Comparison of ENCODE assay signal across 10 mouse cellular contexts in genomic region chr2:11391725-11392124, GRCm38 (mm10).
DNase-seq lines count a peak whose midpoint lies in the region; ATAC-seq and TF ChIP-seq lines count a peak whose summit lies in the region.
"Had no signal": no experiment of that assay in that cellular context is flagged by ENCODE, and none has a peak within 500 bp of the region (broad histone marks: within the 10 kb centered on the region; RNA-seq: fewer than 3 reads in every experiment).

No protein-coding gene starts in this region.

- 21% methylated on average over 6 of the region's 6 CpGs for WGBS in embryonic facial prominence, embryonic 11.5 days
- WGBS in hindbrain, embryonic 14.5 days = 7% methylated on average over 6 of the region's 6 CpGs
- 5% methylated on average over 6 of the region's 6 CpGs for WGBS in midbrain, embryonic 13.5 days
- 75% methylated on average over 6 of the region's 6 CpGs for WGBS in lung, postnatal 0 days

- no peak overlapping the region for H3K4me3 ChIP-seq in embryonic facial prominence, embryonic 11.5 days (ENCODE audit: low read depth, low read length)
- H3K4me3 ChIP-seq in hindbrain, embryonic 14.5 days (replicated peaks; ENCODE audit: low read length) = no peak overlapping the region
- no peak overlapping the region for H3K4me3 ChIP-seq in midbrain, embryonic 13.5 days (replicated peaks)
- H3K4me3 ChIP-seq in lung, postnatal 0 days (ENCODE audit: low read depth, low read length) = no peak overlapping the region

- no peaks in the 10 kb centered on the region for H3K36me3 ChIP-seq in embryonic facial prominence, embryonic 11.5 days (replicated peaks; ENCODE audit: control insufficient read depth, insufficient read depth, low read depth, low read length)
- H3K36me3 ChIP-seq in hindbrain, embryonic 14.5 days (replicated peaks; ENCODE audit: control insufficient read depth, insufficient read depth) = no peaks in the 10 kb centered on the region
- no peaks in the 10 kb centered on the region for H3K36me3 ChIP-seq in midbrain, embryonic 13.5 days
- no peaks in the 10 kb centered on the region for H3K36me3 ChIP-seq in lung, postnatal 0 days (ENCODE audit: insufficient read depth, low read length)

- H3K4me2 ChIP-seq in embryonic facial prominence, embryonic 11.5 days (ENCODE audit: low read depth, low read length) = no peak overlapping the region
- H3K4me2 ChIP-seq in hindbrain, embryonic 14.5 days (replicated peaks) = no peak overlapping the region
- no peak overlapping the region for H3K4me2 ChIP-seq in midbrain, embryonic 13.5 days (replicated peaks)
- no peak overlapping the region for H3K4me2 ChIP-seq in lung, postnatal 0 days (replicated peaks; ENCODE audit: low read depth, low read length)

- no peaks in the 10 kb centered on the region for H3K27me3 ChIP-seq in embryonic facial prominence, embryonic 11.5 days (ENCODE audit: control insufficient read depth, insufficient read depth, low read length)
- no peaks in the 10 kb centered on the region for H3K27me3 ChIP-seq in hindbrain, embryonic 14.5 days (ENCODE audit: control insufficient read depth, insufficient read depth, low read length)
- H3K27me3 ChIP-seq in midbrain, embryonic 13.5 days = no peaks in the 10 kb centered on the region
- H3K27me3 ChIP-seq in lung, postnatal 0 days (replicated peaks; ENCODE audit: insufficient read depth, low read length) = no peaks in the 10 kb centered on the region

- H3K27ac ChIP-seq in embryonic facial prominence, embryonic 11.5 days (replicated peaks; ENCODE audit: low read depth, low read length) = no peak overlapping the region
- H3K27ac ChIP-seq in hindbrain, embryonic 14.5 days = no peak overlapping the region
- H3K27ac ChIP-seq in midbrain, embryonic 13.5 days = peak overlapping the region; percentile 35
- H3K27ac ChIP-seq in lung, postnatal 0 days (ENCODE audit: low read length) = no peak overlapping the region
- H3K27ac ChIP-seq: kidney, postnatal 0 days had no signal

- H3K9me3 ChIP-seq in embryonic facial prominence, embryonic 11.5 days (replicated peaks; ENCODE audit: control insufficient read depth, low read length) = no peaks in the 10 kb centered on the region
- no peaks in the 10 kb centered on the region for H3K9me3 ChIP-seq in hindbrain, embryonic 14.5 days (ENCODE audit: control insufficient read depth, low read length)
- no peaks in the 10 kb centered on the region for H3K9me3 ChIP-seq in midbrain, embryonic 13.5 days
- no peaks in the 10 kb centered on the region for H3K9me3 ChIP-seq in lung, postnatal 0 days (ENCODE audit: low read length)

- peak; percentile 77 for DNase-seq in embryo, embryonic 10 days (ENCODE audit: low spot score)
- DNase-seq in embryonic facial prominence, embryonic 11.5 days (ENCODE audit: low spot score) = peak; percentile 28
- DNase-seq in hindbrain, embryonic 14.5 days (ENCODE audit: low spot score) = peak; percentile 57
- DNase-seq in adrenal gland, postnatal 14 days = no peak
- DNase-seq in lung, postnatal 0 days (ENCODE audit: low spot score) = no peak
- no peak for DNase-seq in urinary bladder, postnatal 36 days (ENCODE audit: low spot score in 2 of 2)
- DNase-seq in adrenal gland, adult 18-20 months (ENCODE audit: low spot score in 2 of 2) = no peak
- DNase-seq: thymus, postnatal 25 days had no signal

- no peak for TF ChIP-seq CTCF in lung, postnatal 0 days (IDR thresholded peaks at IDR 0.05)

- H3K4me1 ChIP-seq in embryonic facial prominence, embryonic 11.5 days (ENCODE audit: control insufficient read depth, insufficient read depth, low read length) = no peaks in the 10 kb centered on the region
- H3K4me1 ChIP-seq in hindbrain, embryonic 14.5 days (replicated peaks; ENCODE audit: control insufficient read depth, insufficient read depth, low read length) = no peaks in the 10 kb centered on the region
- peaks cover 11% of the 10 kb centered on the region for H3K4me1 ChIP-seq in midbrain, embryonic 13.5 days (replicated peaks)
- no peaks in the 10 kb centered on the region for H3K4me1 ChIP-seq in lung, postnatal 0 days (ENCODE audit: insufficient read depth, low read depth, low read length)

- 0 out of 2 replicates have a peak, but pooled peaks have one; percentile 62 for ATAC-seq in embryonic facial prominence, embryonic 11.5 days (replicated peaks; ENCODE audit: insufficient number of reproducible peaks, low FRiP score, low TSS enrichment, low read depth)
- ATAC-seq in hindbrain, embryonic 14.5 days (ENCODE audit: low FRiP score) = peak; percentile 91; the same call in 1 of the 2 replicates
- peak; percentile 83 for ATAC-seq in midbrain, embryonic 13.5 days
- no peak for ATAC-seq in lung, postnatal 0 days

- H3K9ac ChIP-seq in embryonic facial prominence, embryonic 11.5 days (replicated peaks; ENCODE audit: low read length) = no peak overlapping the region
- no peak overlapping the region for H3K9ac ChIP-seq in hindbrain, embryonic 14.5 days
- no peak overlapping the region for H3K9ac ChIP-seq in midbrain, embryonic 13.5 days (replicated peaks)
- H3K9ac ChIP-seq in lung, postnatal 0 days (replicated peaks; ENCODE audit: low read depth) = no peak overlapping the region

- no peak for TF ChIP-seq EP300 in lung, postnatal 0 days (IDR thresholded peaks at IDR 0.05)

Comparison
In these comparisons a context has a peak if more than half of its experiments do, and no peak if none do; other contexts are left out.
1. DNase-seq: peak in embryo, embryonic 10 days (single experiment), embryonic facial prominence, embryonic 11.5 days (single experiment) and hindbrain, embryonic 14.5 days (single experiment); none in adrenal gland, postnatal 14 days (single experiment), lung, postnatal 0 days (single experiment), urinary bladder, postnatal 36 days (0 of 2) and adrenal gland, adult 18-20 months (0 of 2).